Mouse (Mus musculus) midbrain, embryonic 16.5 days (tissue): Measurements from ENCODE around the gene Igf2bp2. TPM values are rescaled to one million over a fixed set of nuclear protein-coding genes. Genes with fewer than 3 reads are reported as not detected.

Source experiments
- ATAC-seq: fragments of 200-750 bp; cut with Nextera tagmentation; 2 replicates; pipeline ENCODE4 v1.8.0; 2017; ENCODE audit warnings: moderate TSS enrichment
- H3K27ac ChIP-seq: fragments of 300-500 bp; sonication (generic); 2 replicates; pipeline ENCODE4 v1.5.1; 2014; ENCODE audit warnings: mild to moderate bottlenecking, low read length, mixed read lengths
- H3K27me3 ChIP-seq: fragments of 300-500 bp; sonication (generic); 2 replicates; pipeline ENCODE4 v1.6.1; 2014; ENCODE audit warnings: low read depth, low read length, mixed read lengths; ENCODE audit not compliant: control insufficient read depth, insufficient read depth
- H3K36me3 ChIP-seq: fragments of 300-500 bp; sonication (generic); 2 replicates; pipeline ENCODE4 v1.6.1; 2014; ENCODE audit warnings: mild to moderate bottlenecking, low read length, moderate library complexity, mixed read lengths; ENCODE audit not compliant: control insufficient read depth, insufficient read depth
- H3K4me1 ChIP-seq: fragments of 300-500 bp; sonication (generic); 2 replicates; pipeline ENCODE4 v1.6.1; 2014; ENCODE audit warnings: mild to moderate bottlenecking, low read length, mixed read lengths; ENCODE audit not compliant: control insufficient read depth, insufficient read depth
- H3K4me2 ChIP-seq: fragments of 300-500 bp; sonication (generic); 2 replicates; pipeline ENCODE4 v1.6.1; 2014; ENCODE audit warnings: mild to moderate bottlenecking, low read length, mixed read lengths
- H3K4me3 ChIP-seq: fragments of 300-500 bp; sonication (generic); 2 replicates; pipeline ENCODE4 v1.5.1; 2014; ENCODE audit warnings: low read depth, mild to moderate bottlenecking, low read length, moderate library complexity, mixed read lengths
- H3K9ac ChIP-seq: fragments of 300-500 bp; sonication (generic); 2 replicates; pipeline ENCODE4 v1.6.1; 2014; ENCODE audit warnings: low read depth, low read length, mixed read lengths
- H3K9me3 ChIP-seq: fragments of 300-500 bp; sonication (generic); replicated peaks from 2 replicates; pipeline ENCODE4 v1.6.1; 2014; ENCODE audit warnings: mild to moderate bottlenecking, low read length, mixed read lengths; ENCODE audit not compliant: control insufficient read depth, poor library complexity, severe bottlenecking
- WGBS: fragments of 180-500 bp; shearing (Covaris S2); extraction: QIAGEN DNeasy Blood & Tissue Kit; methylation state at CpG from one replicate; pipeline ENCODE4 v1.1.7; 2014; 5-methylcytosine and 5-hydroxymethylcytosine counted together
- polyA plus RNA-seq: library from polyadenylated mRNA; unstranded; fragments of >200 nt; fragmentation: Nextera tagmentation; extraction: Ambion mirVana; gene quantifications from 2 replicates; pipeline ENCODE4 v1.2.1, GENCODE M21; 2015

The Igf2bp2 gene
- polyA plus RNA-seq, 1 experiment from 2014 or later, result 9.7 TPM

DNA sequence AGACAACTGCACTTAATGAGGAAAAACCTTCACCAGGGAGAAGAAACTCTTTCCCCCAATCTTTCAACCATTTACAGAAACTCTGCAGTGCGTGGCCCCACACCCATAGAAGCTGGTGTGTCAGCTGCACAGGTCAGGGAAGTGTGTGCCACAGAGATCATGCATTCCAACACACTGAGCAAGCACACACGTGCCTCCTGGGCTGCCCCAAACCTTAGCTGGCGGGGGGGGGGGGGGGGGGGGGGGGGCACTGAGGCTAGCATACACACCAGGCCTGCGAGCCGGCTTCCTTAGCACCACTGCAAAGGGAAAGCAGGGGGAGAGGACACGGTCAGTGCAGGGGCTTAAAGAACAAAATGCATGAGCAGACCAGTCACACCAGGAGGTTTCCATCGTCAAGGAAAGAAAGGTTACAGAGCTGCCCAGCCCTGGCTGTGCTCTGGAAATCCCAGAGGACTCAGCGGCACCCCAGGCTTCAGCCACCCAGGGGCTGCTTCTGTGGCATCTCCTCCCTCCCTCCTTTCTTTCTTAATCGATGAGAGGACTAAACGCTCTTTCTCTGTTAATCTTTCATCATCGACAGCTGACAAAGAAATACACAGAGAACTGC is 11.3 kb downstream of the Igf2bp2 start:
- Histone ChIP-seq H3K9ac (peak overlapping the region; percentile 48; the same call in 1 of the 2 replicates), H3K4me3 (no peak overlapping the region), H3K36me3 (no peaks in the 10 kb centered on the region), H3K27me3 (no peaks in the 10 kb centered on the region), H3K9me3 (no peaks in the 10 kb centered on the region), H3K4me2 (peak overlapping the region; percentile 35; the same call in 1 of the 2 replicates), H3K4me1 (peaks cover 7% of the 10 kb centered on the region; the same call in 1 of the 2 replicates), H3K27ac (no peak overlapping the region)
- peak; percentile 37; the same call in 1 of the 2 replicates for ATAC-seq
- 9% methylated on average over 11 of the region's 11 CpGs for WGBS

DNA sequence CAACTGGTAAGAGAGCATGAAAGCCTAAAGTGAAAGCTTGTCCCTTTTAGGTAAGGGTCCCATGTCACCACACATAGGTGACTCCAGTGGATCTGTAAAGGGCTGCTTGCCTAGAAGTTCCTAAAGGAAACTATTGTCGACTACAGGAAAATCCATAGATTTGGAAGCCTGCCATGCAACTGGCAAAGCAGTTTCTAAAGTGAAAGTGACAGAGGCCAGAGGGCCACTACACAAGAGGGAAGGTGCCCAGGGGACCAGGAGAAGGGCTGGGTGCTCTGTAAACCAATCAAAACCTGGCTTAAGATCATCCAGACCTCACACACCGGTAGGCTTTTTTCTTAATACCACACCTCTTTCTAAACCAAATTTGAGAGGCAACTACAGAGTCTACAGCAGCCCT is 12.7 kb downstream of the Igf2bp2 start:
- no peak overlapping the region for H3K4me2 ChIP-seq
- no peaks in the 10 kb centered on the region for H3K9me3 ChIP-seq
- H3K36me3 ChIP-seq, result no peaks in the 10 kb centered on the region
- peaks cover 7% of the 10 kb centered on the region; the same call in 1 of the 2 replicates for H3K4me1 ChIP-seq
- no peak overlapping the region for H3K9ac ChIP-seq
- ATAC-seq, result no peak
- no peak overlapping the region for H3K27ac ChIP-seq
- WGBS, result 17% methylated on average over 2 of the region's 2 CpGs
- no peak overlapping the region for H3K4me3 ChIP-seq
- no peaks in the 10 kb centered on the region for H3K27me3 ChIP-seq

DNA sequence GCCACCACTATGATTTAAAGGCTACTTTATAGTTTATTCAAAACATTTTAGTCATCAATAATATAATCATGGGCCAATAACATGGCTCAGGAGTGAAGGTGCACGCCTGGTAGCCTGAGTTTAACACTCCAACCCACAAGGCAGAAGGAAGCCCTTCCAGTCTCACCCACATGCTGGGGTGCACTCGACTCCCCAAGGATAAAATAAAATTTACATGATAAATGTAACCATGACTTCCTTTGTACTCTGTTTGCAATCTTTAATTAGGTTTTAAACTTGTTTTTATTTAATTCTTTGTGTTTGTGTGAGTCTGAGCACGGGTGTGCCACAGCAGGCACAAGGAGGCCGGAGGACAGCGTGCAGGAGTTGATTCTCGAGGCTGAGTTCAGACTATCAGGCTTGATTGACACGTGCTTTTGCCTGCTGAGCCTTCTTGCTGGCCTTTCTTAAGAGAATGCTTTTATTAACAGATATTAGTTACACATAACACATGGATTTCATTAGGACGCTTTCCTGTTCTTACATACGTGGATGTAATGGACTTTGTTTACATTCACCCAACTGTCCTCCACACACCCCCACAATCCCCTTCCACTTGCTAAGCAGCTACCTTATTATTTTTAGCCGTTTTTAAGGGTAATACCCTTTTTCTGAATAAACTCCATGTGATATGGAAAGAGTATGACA is 13.3 kb downstream of the Igf2bp2 start:
- Histone ChIP-seq H3K36me3 (no peaks in the 10 kb centered on the region), H3K27me3 (no peaks in the 10 kb centered on the region), H3K4me2 (no peak overlapping the region), H3K27ac (no peak overlapping the region), H3K4me1 (peaks cover 7% of the 10 kb centered on the region; the same call in 1 of the 2 replicates), H3K9ac (no peak overlapping the region), H3K4me3 (no peak overlapping the region), H3K9me3 (no peaks in the 10 kb centered on the region)
- no peak for ATAC-seq
- 27% methylated on average over 10 of the region's 10 CpGs for WGBS

DNA sequence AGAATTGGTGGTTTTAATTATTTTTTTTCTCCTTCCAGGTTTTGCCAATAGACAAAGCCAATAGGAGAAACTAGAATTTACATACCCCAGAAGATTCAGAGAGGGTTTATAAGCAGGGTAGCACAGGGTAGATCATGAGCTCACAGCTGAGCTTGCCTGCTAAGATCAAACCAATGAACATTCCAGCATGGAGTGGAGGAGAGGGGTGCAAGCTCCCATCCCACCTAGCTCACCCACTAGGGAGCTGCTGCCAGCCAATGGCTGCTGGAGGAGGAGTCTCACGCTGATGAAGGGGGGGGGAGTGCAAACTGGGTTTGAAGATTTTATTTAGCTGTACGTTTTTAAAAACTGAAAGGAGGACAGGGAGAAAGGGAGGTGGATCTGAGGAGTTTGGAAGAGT is 14.0 kb downstream of the Igf2bp2 start:
- Histone ChIP-seq H3K36me3 (no peaks in the 10 kb centered on the region), H3K4me1 (peaks cover 7% of the 10 kb centered on the region; the same call in 1 of the 2 replicates), H3K9ac (no peak overlapping the region), H3K4me3 (no peak overlapping the region), H3K9me3 (no peaks in the 10 kb centered on the region), H3K27ac (no peak overlapping the region), H3K27me3 (no peaks in the 10 kb centered on the region), H3K4me2 (no peak overlapping the region)
- ATAC-seq, result peak; percentile 58; the same call in 1 of the 2 replicates
- WGBS, result 24% methylated on average over 2 of the region's 2 CpGs

DNA sequence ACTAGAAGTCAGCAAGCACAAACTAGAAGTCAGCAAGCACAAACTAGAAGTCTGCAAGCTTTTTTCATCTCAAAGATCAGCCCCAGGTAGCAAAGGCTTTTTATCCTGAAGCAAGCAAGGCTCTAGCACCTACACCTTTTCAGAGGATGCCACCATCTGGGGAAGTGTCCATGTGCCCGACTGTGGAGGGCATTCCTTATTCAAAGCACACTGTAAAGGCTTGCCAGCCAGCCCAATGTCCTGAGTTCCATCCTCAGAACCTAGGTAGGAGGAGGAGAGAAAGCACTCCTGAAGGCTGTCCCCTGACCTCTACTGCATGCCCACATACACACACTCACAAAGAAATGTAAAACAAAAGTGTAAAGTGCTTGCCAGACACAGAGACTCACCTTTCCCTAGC is 16.0 kb downstream of the Igf2bp2 start:
- no peak overlapping the region for H3K4me2 ChIP-seq
- WGBS, result 71% methylated on average over 1 of the region's 1 CpGs
- H3K27ac ChIP-seq, result no peak overlapping the region
- H3K9me3 ChIP-seq, result no peaks in the 10 kb centered on the region
- H3K9ac ChIP-seq, result no peak overlapping the region
- no peak overlapping the region for H3K4me3 ChIP-seq
- H3K4me1 ChIP-seq, result peaks cover 5% of the 10 kb centered on the region; the same call in 1 of the 2 replicates
- no peak for ATAC-seq
- no peaks in the 10 kb centered on the region for H3K27me3 ChIP-seq
- H3K36me3 ChIP-seq, result no peaks in the 10 kb centered on the region

DNA sequence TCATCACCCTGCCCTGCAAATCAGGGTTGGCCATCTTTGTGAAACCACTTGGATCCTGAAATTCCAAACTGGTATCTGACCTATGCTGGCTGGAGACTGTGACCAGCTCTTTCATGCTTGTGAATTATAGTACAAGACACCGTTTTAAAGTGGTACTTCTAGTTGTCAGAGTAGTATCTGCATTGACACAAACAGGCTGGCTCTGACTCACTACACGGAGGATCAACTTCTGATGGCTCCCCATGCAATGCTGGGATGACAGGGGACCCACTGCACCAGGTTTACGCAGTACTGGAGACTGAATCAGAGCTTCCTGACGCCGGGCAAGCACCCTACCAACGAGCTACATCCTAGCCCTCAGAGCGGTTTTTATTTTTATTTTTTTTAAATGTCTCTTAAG is 17.0 kb downstream of the Igf2bp2 start:
- no peaks in the 10 kb centered on the region for H3K9me3 ChIP-seq
- H3K4me3 ChIP-seq, result no peak overlapping the region
- H3K4me2 ChIP-seq, result no peak overlapping the region
- WGBS, result 86% methylated on average over 7 of the region's 7 CpGs
- H3K36me3 ChIP-seq, result no peaks in the 10 kb centered on the region
- 0 out of 2 replicates have a peak, but pooled peaks cover 2% of the 10 kb centered on the region for H3K4me1 ChIP-seq
- no peaks in the 10 kb centered on the region for H3K27me3 ChIP-seq
- no peak overlapping the region for H3K27ac ChIP-seq
- H3K9ac ChIP-seq, result no peak overlapping the region
- ATAC-seq, result no peak

DNA sequence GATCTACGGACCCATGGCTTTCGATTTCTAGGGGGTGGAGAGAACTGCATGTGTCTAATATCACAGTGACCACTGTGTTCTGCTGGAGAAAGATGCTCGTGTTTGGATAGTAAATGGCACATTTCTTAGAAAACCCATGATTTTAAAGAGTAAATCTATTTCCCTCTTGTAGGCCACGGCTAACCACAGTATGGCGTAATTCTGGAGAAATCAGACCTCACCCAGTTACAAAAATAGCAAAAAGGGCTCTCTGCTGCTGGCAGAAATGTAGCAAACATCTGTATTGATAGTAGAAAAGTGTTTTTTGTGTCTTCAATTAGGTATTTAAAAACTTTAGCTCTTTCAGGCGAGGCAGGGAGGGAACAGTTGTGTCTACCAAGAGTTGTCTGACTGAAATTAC is 18.6 kb downstream of the Igf2bp2 start:
- 95% methylated on average over 6 of the region's 6 CpGs for WGBS
- H3K9me3 ChIP-seq, result no peaks in the 10 kb centered on the region
- H3K27me3 ChIP-seq, result no peaks in the 10 kb centered on the region
- no peak overlapping the region for H3K9ac ChIP-seq
- no peak for ATAC-seq
- no peak overlapping the region for H3K4me3 ChIP-seq
- H3K4me1 ChIP-seq, result no peaks in the 10 kb centered on the region
- no peaks in the 10 kb centered on the region for H3K36me3 ChIP-seq
- no peak overlapping the region for H3K4me2 ChIP-seq
- H3K27ac ChIP-seq, result no peak overlapping the region

DNA sequence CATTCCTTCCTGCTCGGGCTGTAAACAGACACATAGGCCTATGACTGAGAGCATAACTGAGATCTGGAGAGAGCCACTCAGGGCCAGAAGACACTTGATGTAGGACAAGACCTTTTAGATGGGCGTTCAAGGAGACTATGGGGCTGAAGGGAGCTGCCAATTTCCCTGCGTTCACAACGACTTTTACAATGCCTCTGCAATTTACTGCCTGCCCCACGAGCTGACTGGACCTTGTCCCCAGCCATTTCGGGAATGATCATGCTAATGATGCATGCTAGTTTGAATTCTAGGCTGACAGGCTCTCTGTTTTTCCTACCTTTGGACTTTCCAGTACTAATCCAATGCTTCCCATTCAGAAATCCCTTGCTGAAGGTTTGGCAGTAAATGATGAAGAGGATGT is 22.2 kb downstream of the Igf2bp2 start:
- H3K36me3 ChIP-seq, result no peaks in the 10 kb centered on the region
- no peak for ATAC-seq
- H3K4me1 ChIP-seq, result no peaks in the 10 kb centered on the region
- no peak overlapping the region for H3K4me3 ChIP-seq
- no peak overlapping the region for H3K27ac ChIP-seq
- no peak overlapping the region for H3K9ac ChIP-seq
- no peaks in the 10 kb centered on the region for H3K9me3 ChIP-seq
- no peaks in the 10 kb centered on the region for H3K27me3 ChIP-seq
- WGBS, result 80% methylated on average over 6 of the region's 6 CpGs
- no peak overlapping the region for H3K4me2 ChIP-seq

DNA sequence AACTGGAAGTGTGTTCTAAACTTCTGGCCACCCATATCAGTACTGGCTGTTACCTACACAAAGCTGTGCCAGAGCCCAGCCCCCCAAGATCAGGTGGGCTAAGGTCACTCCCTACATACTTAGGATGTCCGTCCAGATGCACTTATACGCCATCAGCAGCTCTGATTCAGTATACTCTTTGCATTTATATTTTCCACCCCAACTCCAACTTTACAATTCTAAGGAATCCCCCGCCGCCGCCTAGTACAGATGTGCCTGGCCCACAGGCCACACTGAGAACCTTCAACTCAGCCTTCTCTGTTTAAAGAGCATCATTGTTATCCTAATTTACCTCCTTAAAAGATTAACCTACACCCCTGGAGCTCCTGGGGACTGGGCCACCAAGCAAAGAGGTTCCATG is 23.3 kb downstream of the Igf2bp2 start:
- H3K27me3 ChIP-seq, result no peaks in the 10 kb centered on the region
- H3K4me3 ChIP-seq, result no peak overlapping the region
- whole genome bisulfite sequencing, result 81% methylated on average over 5 of the region's 5 CpGs
- no peak overlapping the region for H3K4me2 ChIP-seq
- no peaks in the 10 kb centered on the region for H3K9me3 ChIP-seq
- H3K27ac ChIP-seq, result no peak overlapping the region
- no peak for ATAC-seq
- H3K36me3 ChIP-seq, result no peaks in the 10 kb centered on the region
- H3K4me1 ChIP-seq, result no peaks in the 10 kb centered on the region
- no peak overlapping the region for H3K9ac ChIP-seq
